Mouse (Mus musculus) embryonic facial prominence, embryonic 14.5 days (tissue): ENCODE results near the gene Slc16a10. TPM values are rescaled to one million over a fixed set of nuclear protein-coding genes. Genes with fewer than 3 reads are reported as not detected.

Experiments used
- ATAC-seq: fragments of 200-750 bp; cut with Nextera tagmentation; 2 replicates; pipeline ENCODE4 v1.8.0; 2017; ENCODE audit warnings: low read depth, moderate number of reproducible peaks, moderate TSS enrichment
- DNase-seq: peaks from one replicate; pipeline ENCODE4 v3.0.0-alpha.2; 2015; ENCODE audit warnings: low spot score
- H3K27ac ChIP-seq: fragments of 300-500 bp; sonication (generic); replicated peaks from 2 replicates; pipeline ENCODE4 v1.5.1; 2014; ENCODE audit warnings: low read depth, mild to moderate bottlenecking, low read length, moderate library complexity
- H3K27me3 ChIP-seq: fragments of 300-500 bp; sonication (generic); replicated peaks from 2 replicates; pipeline ENCODE4 v1.6.1; 2014; ENCODE audit warnings: low read length; ENCODE audit not compliant: control insufficient read depth, insufficient read depth
- H3K36me3 ChIP-seq: fragments of 300-500 bp; sonication (generic); 2 replicates; pipeline ENCODE4 v1.6.1; 2014; ENCODE audit warnings: low read length, mixed read lengths; ENCODE audit not compliant: control insufficient read depth, insufficient read depth
- H3K4me1 ChIP-seq: fragments of 300-500 bp; sonication (generic); 2 replicates; pipeline ENCODE4 v1.6.1; 2014; ENCODE audit warnings: antibody characterized with exemption, low read length; ENCODE audit not compliant: control insufficient read depth, insufficient read depth
- H3K4me2 ChIP-seq: fragments of 300-500 bp; sonication (generic); 2 replicates; pipeline ENCODE4 v1.6.1; 2014; ENCODE audit warnings: low read depth, mild to moderate bottlenecking, low read length, moderate library complexity, mixed read lengths
- H3K4me3 ChIP-seq: fragments of 300-500 bp; sonication (generic); 2 replicates; pipeline ENCODE4 v1.5.1; 2014; ENCODE audit warnings: low read depth, mild to moderate bottlenecking, low read length
- H3K9ac ChIP-seq: fragments of 300-500 bp; sonication (generic); 2 replicates; pipeline ENCODE4 v1.6.1; 2014; ENCODE audit warnings: low read depth, mild to moderate bottlenecking, low read length, moderate library complexity, mixed read lengths
- H3K9me3 ChIP-seq: fragments of 300-500 bp; sonication (generic); 2 replicates; pipeline ENCODE4 v1.6.1; 2016; ENCODE audit warnings: low read length; ENCODE audit not compliant: control insufficient read depth
- WGBS: fragments of 180-500 bp; shearing (Covaris S2); extraction: QIAGEN DNeasy Blood & Tissue Kit; methylation state at CpG from one replicate; pipeline ENCODE4 v1.1.7; 2014; 5-methylcytosine and 5-hydroxymethylcytosine counted together
- polyA plus RNA-seq: library from polyadenylated mRNA; unstranded; fragments of >200 nt; fragmentation: Nextera tagmentation; extraction: Ambion mirVana; gene quantifications from 2 replicates; pipeline ENCODE4 v1.2.1, GENCODE M21; 2014

Gene Slc16a10
- polyA plus RNA-seq, 1 experiment from 2014 or later = 8.2 TPM

DNA sequence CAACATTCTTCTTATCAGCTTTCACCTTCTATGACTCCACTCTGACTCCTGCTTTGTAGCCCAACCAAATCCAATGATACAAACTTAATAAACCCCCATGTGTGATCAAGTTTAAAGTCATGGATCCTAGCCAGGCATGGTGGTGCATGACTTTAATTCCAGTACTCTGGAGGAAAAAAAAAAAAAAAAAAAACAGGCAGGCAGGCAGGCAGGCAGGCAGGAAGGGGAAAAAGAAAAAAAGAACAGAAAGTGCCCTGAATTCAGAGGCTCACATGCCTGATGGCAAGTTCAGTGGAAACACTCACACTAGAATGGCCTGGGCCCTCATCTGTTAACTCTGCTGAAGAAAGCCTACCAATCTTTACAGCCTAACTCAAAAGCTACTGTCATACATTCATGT, 12.9 kb downstream of the Slc16a10 start:
- Histone ChIP-seq H3K27me3 (no peaks in the 10 kb centered on the region), H3K9ac (no peak overlapping the region), H3K27ac (no peak overlapping the region), H3K9me3 (no peaks in the 10 kb centered on the region), H3K4me3 (no peak overlapping the region), H3K4me1 (no peaks in the 10 kb centered on the region), H3K36me3 (no peaks in the 10 kb centered on the region), H3K4me2 (no peak overlapping the region)
- DNase-seq (no peak), ATAC-seq (no peak)

- H3K36me3 ChIP-seq = no peaks in the 10 kb centered on the region
- no peaks in the 10 kb centered on the region for H3K9me3 ChIP-seq
- no peaks in the 10 kb centered on the region for H3K4me1 ChIP-seq
- DNase-seq = no peak
- H3K27me3 ChIP-seq = no peaks in the 10 kb centered on the region
- ATAC-seq = no peak
- 89% methylated on average over 7 of the region's 7 CpGs for WGBS
- no peak overlapping the region for H3K9ac ChIP-seq
- no peak overlapping the region for H3K4me2 ChIP-seq
- H3K4me3 ChIP-seq = no peak overlapping the region
- H3K27ac ChIP-seq = no peak overlapping the region
Measured at GRCm38 (mm10) chr10:40128497-40128896, 13.6 kb downstream of the Slc16a10 start.

DNA sequence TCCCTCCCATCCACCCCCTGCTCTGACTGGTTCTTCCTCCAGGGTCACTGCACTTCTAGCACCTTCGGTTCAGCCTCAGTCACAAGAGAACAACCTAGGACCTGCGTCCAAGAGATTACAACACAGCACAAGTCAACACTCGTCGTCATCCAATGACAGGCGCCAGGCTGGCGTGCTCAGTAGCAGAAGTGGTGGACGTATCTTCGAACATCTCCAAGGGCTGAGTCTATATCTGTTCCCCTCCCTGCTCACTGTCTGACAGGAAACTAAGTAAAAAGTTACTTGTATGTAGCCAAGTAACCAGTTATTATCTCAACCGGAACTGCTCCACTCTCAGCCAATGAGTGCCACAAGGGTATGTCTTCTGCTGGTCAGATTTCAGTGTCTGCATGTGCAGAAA, 16.9 kb downstream of the Slc16a10 start:
- Histone ChIP-seq H3K36me3 (no peaks in the 10 kb centered on the region), H3K4me3 (no peak overlapping the region), H3K9me3 (no peaks in the 10 kb centered on the region), H3K27ac (no peak overlapping the region), H3K4me1 (no peaks in the 10 kb centered on the region), H3K27me3 (no peaks in the 10 kb centered on the region), H3K4me2 (no peak overlapping the region), H3K9ac (no peak overlapping the region)
- ATAC-seq (no peak), DNase-seq (no peak)
- 83% methylated on average over 9 of the region's 9 CpGs for WGBS

DNA sequence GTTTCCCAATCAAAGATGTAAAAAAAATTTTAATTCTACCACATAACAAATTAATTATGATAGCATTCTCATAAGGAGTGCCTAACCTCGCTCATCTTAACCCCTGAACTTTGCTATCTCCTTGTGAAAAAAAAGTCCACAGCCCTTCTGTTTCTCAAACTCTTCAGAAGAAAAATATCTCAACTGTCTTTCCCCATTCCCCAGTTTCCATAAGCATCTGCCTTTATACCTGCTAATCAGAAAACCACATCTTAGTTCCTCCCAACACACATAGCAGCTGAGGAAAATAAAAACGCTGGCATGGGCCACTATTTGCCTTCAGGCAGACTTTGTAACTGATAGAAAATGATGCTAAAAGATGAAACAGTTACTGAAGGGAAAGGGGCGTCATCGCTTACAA, 17.5 kb downstream of the Slc16a10 start:
- ATAC-seq (no peak), DNase-seq (no peak)
- Histone ChIP-seq H3K4me2 (no peak overlapping the region), H3K27me3 (no peaks in the 10 kb centered on the region), H3K4me3 (no peak overlapping the region), H3K9me3 (no peaks in the 10 kb centered on the region), H3K36me3 (no peaks in the 10 kb centered on the region), H3K9ac (no peak overlapping the region), H3K4me1 (no peaks in the 10 kb centered on the region), H3K27ac (no peak overlapping the region)
- 64% methylated on average over 4 of the region's 4 CpGs for WGBS

- H3K9ac ChIP-seq = no peak overlapping the region
- DNase-seq = no peak
- no peaks in the 10 kb centered on the region for H3K27me3 ChIP-seq
- ATAC-seq = no peak
- no peaks in the 10 kb centered on the region for H3K36me3 ChIP-seq
- H3K4me2 ChIP-seq = no peak overlapping the region
- H3K27ac ChIP-seq = no peak overlapping the region
- WGBS = 64% methylated on average over 2 of the region's 2 CpGs
- no peak overlapping the region for H3K4me3 ChIP-seq
- no peaks in the 10 kb centered on the region for H3K9me3 ChIP-seq
- H3K4me1 ChIP-seq = no peaks in the 10 kb centered on the region
Measured at GRCm38 (mm10) chr10:40124096-40124495, 18.0 kb downstream of the Slc16a10 start.

GRCm38 (mm10) chr10:40119466-40119865, 22.6 kb downstream of the Slc16a10 start:
- Histone ChIP-seq H3K9me3 (no peaks in the 10 kb centered on the region), H3K27me3 (no peaks in the 10 kb centered on the region), H3K4me3 (no peak overlapping the region), H3K4me1 (no peaks in the 10 kb centered on the region), H3K4me2 (no peak overlapping the region), H3K36me3 (no peaks in the 10 kb centered on the region), H3K27ac (no peak overlapping the region), H3K9ac (no peak overlapping the region)
- no peak for ATAC-seq
- WGBS = 83% methylated on average over 3 of the region's 3 CpGs
- no peak for DNase-seq

DNA sequence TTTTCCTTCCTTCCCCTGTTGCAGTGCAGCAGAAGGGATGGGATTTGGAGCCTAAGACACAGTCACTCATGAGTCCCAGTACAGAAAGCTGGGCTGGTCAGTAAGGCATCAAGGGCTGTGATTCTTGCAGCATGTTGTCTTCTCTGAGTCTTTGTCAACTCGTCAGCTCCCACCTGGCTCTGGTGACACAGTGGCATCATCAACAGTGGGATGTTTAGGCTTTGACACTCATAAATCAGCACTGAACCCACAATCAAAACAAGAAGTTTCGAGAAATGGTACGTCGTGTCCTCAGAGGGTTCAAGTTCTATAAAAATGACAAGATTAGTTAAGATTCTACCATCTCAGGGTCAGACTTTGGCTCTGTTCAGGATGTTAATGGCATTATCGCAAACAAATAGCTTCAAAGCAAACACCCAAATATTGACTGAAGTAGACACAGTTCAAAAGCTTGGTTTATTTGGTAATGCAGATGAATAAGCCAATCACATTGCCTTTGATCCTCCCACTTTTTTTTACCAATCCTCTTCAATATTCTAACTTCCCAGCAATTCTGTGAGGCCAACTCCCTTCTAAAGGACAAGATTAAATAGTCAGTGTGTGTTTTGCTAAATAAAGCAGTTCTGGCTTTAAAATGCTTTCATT, 23.2 kb downstream of the Slc16a10 start:
- no peak for ATAC-seq
- no peak overlapping the region for H3K9ac ChIP-seq
- H3K4me3 ChIP-seq = no peak overlapping the region
- no peak overlapping the region for H3K4me2 ChIP-seq
- no peaks in the 10 kb centered on the region for H3K9me3 ChIP-seq
- DNase-seq = no peak
- no peaks in the 10 kb centered on the region for H3K27me3 ChIP-seq
- H3K4me1 ChIP-seq = no peaks in the 10 kb centered on the region
- WGBS = 90% methylated on average over 5 of the region's 5 CpGs
- H3K36me3 ChIP-seq = no peaks in the 10 kb centered on the region
- no peak overlapping the region for H3K27ac ChIP-seq

DNA sequence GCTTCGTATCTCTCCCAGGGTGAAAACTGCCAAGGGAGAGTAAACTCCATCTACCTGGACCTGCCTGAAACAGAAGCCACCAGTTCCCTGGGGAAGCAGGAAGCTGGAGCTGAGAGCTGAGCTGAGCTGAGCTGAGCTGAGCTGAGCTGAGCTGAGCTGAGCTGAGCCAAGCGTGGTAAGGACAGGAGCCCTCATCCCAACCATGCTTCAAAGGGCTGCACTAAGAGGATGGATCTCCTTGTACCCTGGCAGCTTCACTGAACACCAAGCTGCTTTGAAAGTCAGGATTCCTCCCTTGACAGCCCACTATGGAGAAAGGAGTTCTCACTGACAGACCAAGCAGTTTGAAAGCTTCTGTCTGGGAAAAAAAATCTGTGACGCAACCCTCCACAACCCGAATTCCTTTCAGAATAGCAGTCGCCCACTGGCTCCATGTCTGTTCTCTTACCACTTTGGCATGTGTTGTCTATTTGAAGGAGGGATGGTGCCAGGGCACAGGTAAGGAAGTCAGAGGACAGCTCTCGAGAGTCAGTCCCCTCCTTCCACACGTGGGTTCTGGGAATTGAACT, 28.5 kb downstream of the Slc16a10 start:
- 77% methylated on average over 7 of the region's 7 CpGs for WGBS
- Histone ChIP-seq H3K4me3 (no peak overlapping the region), H3K27me3 (no peaks in the 10 kb centered on the region), H3K4me2 (no peak overlapping the region), H3K9me3 (no peaks in the 10 kb centered on the region), H3K4me1 (no peaks in the 10 kb centered on the region), H3K9ac (no peak overlapping the region), H3K36me3 (no peaks in the 10 kb centered on the region), H3K27ac (no peak overlapping the region)
- ATAC-seq (no peak), DNase-seq (no peak)

GRCm38 (mm10) chr10:40112256-40112655, 29.8 kb downstream of the Slc16a10 start:
- Histone ChIP-seq H3K4me1 (no peaks in the 10 kb centered on the region), H3K36me3 (no peaks in the 10 kb centered on the region), H3K9ac (no peak overlapping the region), H3K27ac (no peak overlapping the region), H3K4me2 (no peak overlapping the region), H3K27me3 (no peaks in the 10 kb centered on the region), H3K4me3 (no peak overlapping the region), H3K9me3 (no peaks in the 10 kb centered on the region)
- no peak for ATAC-seq
- WGBS = 85% methylated on average over 10 of the region's 10 CpGs
- no peak for DNase-seq
